Mouse (Mus musculus) heart, embryonic 14.5 days (tissue): ENCODE results near the gene Pbld2. TPM values are rescaled to one million over a fixed set of nuclear protein-coding genes. Genes with fewer than 3 reads are reported as not detected.

Experiments used
- polyA plus RNA-seq: library from polyadenylated mRNA; unstranded; fragments of >200 nt; fragmentation: Nextera tagmentation; extraction: Ambion mirVana; gene quantifications from 2 replicates; pipeline ENCODE4 v1.2.1, GENCODE M21; 2014

The Pbld2 gene
- polyA plus RNA-seq, 1 experiment from 2014 or later, result 0.46 TPM

Other genes with a start within 250 kb of the Pbld2 start
- gene Ccar1, start 232.0 kb upstream of the Pbld2 start, polyA plus RNA-seq, result 90.8 and 93.4 TPM in 2 replicates
- gene Tet1, start 115.3 kb upstream of the Pbld2 start, polyA plus RNA-seq, result 32.0 and 35.0 TPM in 2 replicates
- 14.8 and 14.9 TPM in 2 replicates for gene Slc25a16, start 103.7 kb upstream of the Pbld2 start, polyA plus RNA-seq
- gene Dna2, start 77.3 kb upstream of the Pbld2 start, polyA plus RNA-seq, result 13.3 and 13.7 TPM in 2 replicates
- 15.5 and 15.8 TPM in 2 replicates for gene Rufy2, start 44.1 kb upstream of the Pbld2 start, polyA plus RNA-seq
- 42.8 and 47.3 TPM in 2 replicates for gene Hnrnph3, start 98 bp upstream of the Pbld2 start, polyA plus RNA-seq
- 0.66 and 0.68 TPM in 2 replicates for gene Pbld1, start 35.8 kb downstream of the Pbld2 start, polyA plus RNA-seq
- not detected in 2 replicates for gene Atoh7, start 75.3 kb downstream of the Pbld2 start, polyA plus RNA-seq
- gene Mypn, start 179.6 kb downstream of the Pbld2 start, polyA plus RNA-seq, result 8.7 and 9.5 TPM in 2 replicates
- gene Herc4, start 219.5 kb downstream of the Pbld2 start, polyA plus RNA-seq, result 39.2 and 39.7 TPM in 2 replicates